Mouse (Mus musculus) lung, embryonic 16.5 days (tissue): ENCODE data around the gene Map1lc3b. TPM values are rescaled to one million over a fixed set of nuclear protein-coding genes. Genes with fewer than 3 reads are reported as not detected.
A peak's percentile ranks its signal among the peaks of the same experiment; 100 is the strongest.
"Not testable (repeated sequence)": the region's sequence is repeated elsewhere in the genome, so short reads cannot be mapped to it uniquely, and the experiment has no call there.

ENCODE experiments used
- ATAC-seq: fragments of 200-750 bp; cut with Nextera tagmentation; 2 replicates; pipeline ENCODE4 v1.8.0; 2017; ENCODE audit warnings: low read depth, mild to moderate bottlenecking, moderate library complexity
- H3K27ac ChIP-seq: fragments of 300-500 bp; sonication (generic); 2 replicates; pipeline ENCODE4 v1.5.1; 2014; ENCODE audit warnings: mild to moderate bottlenecking, control low read depth, low read length
- H3K27me3 ChIP-seq: fragments of 300-500 bp; sonication (generic); 2 replicates; pipeline ENCODE4 v1.6.1; 2014; ENCODE audit warnings: low read depth, low read length, mixed read lengths; ENCODE audit not compliant: control insufficient read depth, insufficient read depth
- H3K36me3 ChIP-seq: fragments of 300-500 bp; sonication (generic); 2 replicates; pipeline ENCODE4 v1.6.1; 2014; ENCODE audit warnings: low read length; ENCODE audit not compliant: control insufficient read depth, insufficient read depth
- H3K4me1 ChIP-seq: fragments of 300-500 bp; sonication (generic); replicated peaks from 2 replicates; pipeline ENCODE4 v1.6.1; 2014; ENCODE audit warnings: low read length, mixed read lengths; ENCODE audit not compliant: control insufficient read depth, insufficient read depth
- H3K4me2 ChIP-seq: fragments of 300-500 bp; sonication (generic); 2 replicates; pipeline ENCODE4 v1.6.1; 2014; ENCODE audit warnings: low read depth, low read length, control low read depth
- H3K4me3 ChIP-seq: fragments of 300-500 bp; sonication (generic); 2 replicates; pipeline ENCODE4 v1.5.1; 2014; ENCODE audit warnings: mild to moderate bottlenecking, low read length, control low read depth
- H3K9ac ChIP-seq: fragments of 300-500 bp; sonication (generic); 2 replicates; pipeline ENCODE4 v1.6.1; 2014; ENCODE audit warnings: low read length, control low read depth
- H3K9me3 ChIP-seq: fragments of 300-500 bp; sonication (generic); 2 replicates; pipeline ENCODE4 v1.6.1; 2016; ENCODE audit warnings: low read length; ENCODE audit not compliant: control insufficient read depth
- WGBS: fragments of 180-500 bp; shearing (Covaris S2); extraction: QIAGEN DNeasy Blood & Tissue Kit; methylation state at CpG from one replicate; pipeline ENCODE4 v1.1.7; 2014; 5-methylcytosine and 5-hydroxymethylcytosine counted together
- polyA plus RNA-seq: library from polyadenylated mRNA; unstranded; fragments of >200 nt; fragmentation: Nextera tagmentation; extraction: Ambion mirVana; gene quantifications from 2 replicates; pipeline ENCODE4 v1.2.1, GENCODE M21; 2015

Map1lc3b gene
- polyA plus RNA-seq, 1 experiment from 2014 or later: 211 TPM

DNA sequence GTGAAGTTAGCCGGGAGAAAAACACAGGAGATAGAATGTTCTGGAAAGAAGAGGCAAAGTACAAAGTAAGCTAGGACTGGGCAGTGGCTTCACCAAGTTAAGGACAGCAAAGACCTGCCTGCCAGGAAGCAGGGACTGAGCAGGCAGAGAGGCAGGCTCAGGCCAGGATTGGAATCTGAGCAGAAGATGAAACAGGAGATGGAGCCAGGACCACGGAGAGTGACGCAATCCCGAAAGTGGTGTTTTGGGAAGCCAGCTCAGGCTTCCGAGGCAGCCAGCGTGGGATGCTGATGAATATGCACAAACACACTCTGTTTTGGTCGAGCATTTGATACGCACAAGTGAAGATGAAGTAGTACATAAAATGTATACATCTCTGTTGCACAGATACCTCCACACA is 6.5 kb upstream of the Map1lc3b start:
- Histone ChIP-seq H3K9ac (no peak overlapping the region), H3K27me3 (no peaks in the 10 kb centered on the region), H3K9me3 (no peaks in the 10 kb centered on the region), H3K4me2 (no peak overlapping the region), H3K36me3 (no peaks in the 10 kb centered on the region), H3K4me1 (peaks cover 2% of the 10 kb centered on the region; the same call in 1 of the 2 replicates), H3K4me3 (no peak overlapping the region), H3K27ac (no peak overlapping the region)
- 41% methylated on average over 8 of the region's 8 CpGs for WGBS
- ATAC-seq: no peak

DNA sequence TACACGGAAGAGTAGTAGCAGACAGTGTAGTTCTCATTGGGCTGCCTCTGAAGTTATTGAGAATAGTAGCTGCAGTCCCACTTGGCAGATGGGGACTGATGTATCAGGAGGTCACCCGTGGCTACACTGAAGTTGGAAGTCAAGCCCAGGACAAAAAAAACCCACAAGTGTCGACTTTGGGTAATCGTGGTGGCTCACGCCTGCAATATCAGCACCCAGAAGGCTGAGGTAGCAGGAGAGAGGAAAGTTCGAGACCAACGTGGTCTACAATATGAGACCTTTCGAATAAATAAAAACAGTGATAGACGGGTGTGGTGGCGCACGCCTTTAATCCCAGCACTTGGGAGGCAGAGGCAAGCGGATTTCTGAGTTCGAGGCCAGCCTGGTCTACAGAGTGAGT is 5.4 kb upstream of the Map1lc3b start:
- Histone ChIP-seq H3K9ac (peak overlapping the region; percentile 74; the same call in 1 of the 2 replicates), H3K4me2 (peak overlapping the region; percentile 74), H3K4me3 (peak overlapping the region; percentile 68), H3K36me3 (no peaks in the 10 kb centered on the region), H3K9me3 (no peaks in the 10 kb centered on the region), H3K27me3 (no peaks in the 10 kb centered on the region), H3K27ac (no peak overlapping the region), H3K4me1 (peaks cover 2% of the 10 kb centered on the region; the same call in 1 of the 2 replicates)
- no peak for ATAC-seq
- WGBS: 41% methylated on average over 12 of the region's 13 CpGs

DNA sequence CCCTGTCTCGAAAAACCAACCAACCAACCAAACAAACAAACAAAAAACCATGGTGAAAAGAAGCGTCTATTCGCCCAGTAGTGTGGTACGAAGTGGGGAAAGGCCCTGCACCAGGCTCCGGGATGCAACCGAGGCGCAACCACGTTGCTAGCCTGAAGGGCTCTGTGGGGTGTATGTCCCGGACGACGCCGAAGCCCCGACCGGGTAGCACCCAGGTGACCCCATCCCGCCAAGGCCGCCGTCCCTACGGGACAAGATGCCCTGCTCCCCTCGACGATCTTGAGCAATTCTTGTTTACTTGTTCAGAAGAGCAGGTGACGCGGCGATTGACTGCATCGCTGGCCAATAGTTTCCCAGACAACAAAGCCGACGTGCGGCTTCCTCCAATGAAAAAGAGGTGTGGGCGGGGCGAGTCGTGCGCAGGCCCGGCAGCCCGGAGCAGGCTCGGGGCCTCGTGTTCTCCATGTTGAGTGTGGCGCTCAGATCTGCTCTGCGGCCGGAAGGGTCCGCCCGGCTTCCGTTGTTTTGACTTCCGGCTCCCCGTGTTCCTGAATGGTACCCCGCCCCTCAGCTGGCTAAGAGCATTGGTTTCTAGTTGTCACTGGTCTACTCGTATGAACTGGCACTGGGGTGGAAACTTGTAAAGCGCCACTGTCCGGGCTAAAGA is 4.9 kb upstream of the Map1lc3b start:
- H3K4me1 ChIP-seq: peaks cover 2% of the 10 kb centered on the region; the same call in 1 of the 2 replicates

DNA sequence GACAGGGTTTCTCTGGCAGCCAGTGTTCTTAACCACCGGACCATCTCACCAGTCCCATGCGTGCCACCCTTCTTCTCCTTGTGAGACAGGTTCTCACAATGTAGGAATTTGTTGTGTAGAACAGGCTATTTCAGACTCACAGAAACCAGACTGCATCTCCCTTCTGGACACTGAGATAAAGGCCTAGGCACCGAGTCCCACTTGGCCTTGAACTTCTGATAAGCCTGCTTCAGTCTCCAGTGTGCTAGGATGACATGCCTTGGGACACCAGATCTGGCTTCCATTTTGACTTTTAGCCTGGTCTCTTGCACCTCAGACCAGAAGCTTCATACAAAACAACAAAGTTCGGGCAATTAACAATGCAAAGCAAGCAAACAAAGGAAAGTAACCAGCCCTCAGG is 1.4 kb upstream of the Map1lc3b start:
- WGBS: 75% methylated on average over 4 of the region's 4 CpGs

More for the DNA sequence above, 4.9 kb upstream of the Map1lc3b start:
- Histone ChIP-seq H3K27ac (peak overlapping the region; percentile 45; the same call in 1 of the 2 replicates), H3K9ac (peak overlapping the region; percentile 74), H3K36me3 (no peaks in the 10 kb centered on the region), H3K9me3 (no peaks in the 10 kb centered on the region), H3K4me3 (peak overlapping the region; percentile 68), H3K27me3 (no peaks in the 10 kb centered on the region), H3K4me2 (peak overlapping the region; percentile 74)
- under 1% methylated on average over 47 of the region's 47 CpGs for WGBS
- peak; percentile 96 for ATAC-seq

DNA sequence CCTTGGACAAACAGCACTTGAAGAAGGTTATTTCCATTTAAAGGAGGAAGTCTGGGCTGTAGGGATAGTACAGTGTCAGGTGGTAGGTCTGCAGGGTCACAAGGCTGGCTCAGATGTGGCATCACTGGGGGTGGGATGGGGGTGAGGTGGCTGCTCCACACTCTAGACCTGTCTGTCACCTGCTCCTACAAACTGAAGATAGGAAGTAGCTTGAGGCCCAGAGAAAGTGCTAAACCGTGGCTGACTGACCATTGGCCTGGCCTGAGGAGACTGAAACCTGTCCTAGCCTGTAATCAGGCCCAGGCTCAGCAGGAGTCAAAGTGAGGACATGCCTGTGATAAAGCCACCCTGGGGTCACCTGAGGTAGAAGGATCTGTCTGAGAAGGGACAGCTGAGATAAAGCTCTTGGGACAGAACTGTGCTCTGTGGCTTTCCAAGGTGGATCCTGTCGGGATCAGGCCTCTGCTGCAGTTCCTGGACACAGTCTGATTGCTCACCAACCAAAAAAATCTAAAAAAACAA is 895 bp upstream of the Map1lc3b start:
- ATAC-seq: no peak
- H3K27me3 ChIP-seq: no peaks in the 10 kb centered on the region
- H3K4me1 ChIP-seq: peaks cover 20% of the 10 kb centered on the region
- H3K4me2 ChIP-seq: no peak overlapping the region
- no peak overlapping the region for H3K27ac ChIP-seq
- H3K9ac ChIP-seq: no peak overlapping the region; the same call in 1 of the 2 replicates
- peaks cover 3% of the 10 kb centered on the region for H3K36me3 ChIP-seq
- no peaks in the 10 kb centered on the region for H3K9me3 ChIP-seq
- H3K4me3 ChIP-seq: no peak overlapping the region
- 25% methylated on average over 2 of the region's 2 CpGs for WGBS

More for the DNA sequence above, 1.4 kb upstream of the Map1lc3b start:
- no peak overlapping the region for H3K4me3 ChIP-seq
- H3K4me1 ChIP-seq: peaks cover 20% of the 10 kb centered on the region
- no peaks in the 10 kb centered on the region for H3K36me3 ChIP-seq
- no peak overlapping the region for H3K4me2 ChIP-seq
- no peak overlapping the region for H3K9ac ChIP-seq
- H3K9me3 ChIP-seq: no peaks in the 10 kb centered on the region
- H3K27me3 ChIP-seq: no peaks in the 10 kb centered on the region
- H3K27ac ChIP-seq: no peak overlapping the region
- ATAC-seq: no peak

DNA sequence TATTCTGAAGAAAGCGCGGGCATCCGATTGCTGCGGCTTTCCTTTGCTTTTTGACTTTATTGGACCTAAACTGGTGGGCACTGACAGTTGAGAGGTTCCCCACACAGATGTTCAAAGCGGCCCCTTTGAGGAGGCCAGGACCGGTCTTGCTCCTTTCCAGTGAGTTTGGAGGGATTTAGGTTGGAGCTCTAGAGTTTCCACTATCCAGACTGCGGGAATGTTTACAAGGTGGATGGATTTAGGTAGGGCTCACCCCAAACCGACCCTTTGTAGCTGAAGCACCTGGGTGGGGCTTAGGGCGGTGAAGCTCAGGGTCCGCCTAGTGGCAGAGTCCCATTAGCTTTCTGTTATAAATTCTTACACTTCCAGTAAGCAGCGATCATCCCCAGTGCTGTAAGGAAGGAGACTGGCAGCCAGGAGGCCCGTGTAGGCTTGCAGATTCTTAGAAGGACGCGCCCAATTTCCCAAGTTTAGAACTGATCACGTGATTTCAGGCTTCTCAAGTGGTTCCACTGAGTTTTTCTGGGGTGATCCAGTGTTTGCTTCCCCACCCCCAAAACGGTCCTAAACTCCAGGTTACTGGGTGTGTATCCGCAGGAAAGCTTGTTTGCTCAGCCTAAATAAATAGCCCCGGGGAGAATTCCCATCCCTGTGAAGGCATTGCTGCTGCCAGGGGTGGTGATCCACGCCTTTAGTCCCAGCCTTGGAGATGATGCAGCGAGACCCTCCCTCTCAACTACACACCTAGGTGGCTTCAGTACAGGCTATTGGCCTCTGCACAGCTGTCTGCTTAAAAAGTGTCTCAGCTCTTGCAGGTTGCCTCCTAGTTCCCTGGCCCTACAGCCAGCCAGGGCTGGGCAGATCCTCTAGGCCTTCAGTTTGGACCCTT is 1.3 kb downstream of the Map1lc3b start:
- Histone ChIP-seq H3K9me3 (no peaks in the 10 kb centered on the region), H3K27me3 (no peaks in the 10 kb centered on the region), H3K27ac (peak overlapping the region; percentile 38), H3K9ac (peak overlapping the region; percentile 90), H3K4me3 (peak overlapping the region; percentile 88), H3K36me3 (peaks cover 22% of the 10 kb centered on the region), H3K4me2 (peak overlapping the region; percentile 94), H3K4me1 (peaks cover 18% of the 10 kb centered on the region)
- ATAC-seq: peak; percentile 32
- WGBS: 11% methylated on average over 20 of the region's 20 CpGs

DNA sequence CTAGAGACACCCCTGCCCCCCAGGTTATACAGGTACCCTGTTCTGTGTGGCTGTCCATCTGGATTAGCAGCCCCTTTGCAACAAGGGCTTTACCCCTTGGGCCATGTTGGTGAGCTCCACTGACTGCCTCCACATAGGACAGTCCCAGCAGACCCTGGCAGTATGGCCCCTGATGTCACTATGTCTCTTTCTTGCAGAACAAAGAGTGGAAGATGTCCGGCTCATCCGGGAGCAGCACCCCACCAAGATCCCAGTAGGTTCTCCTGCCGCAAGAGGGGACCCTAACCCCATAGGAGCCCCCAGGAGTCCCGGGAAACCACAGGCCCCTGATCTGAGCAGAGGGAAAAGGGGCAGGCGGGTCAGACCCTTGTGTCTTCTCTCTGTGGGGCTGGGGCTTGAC is 3.1 kb downstream of the Map1lc3b start:
- Histone ChIP-seq H3K27ac (no peak overlapping the region), H3K9me3 (no peaks in the 10 kb centered on the region), H3K4me2 (no peak overlapping the region), H3K27me3 (no peaks in the 10 kb centered on the region), H3K36me3 (peaks cover 27% of the 10 kb centered on the region), H3K4me3 (no peak overlapping the region), H3K9ac (no peak overlapping the region), H3K4me1 (peaks cover 18% of the 10 kb centered on the region)
- ATAC-seq: no peak
- 88% methylated on average over 5 of the region's 5 CpGs for WGBS

DNA sequence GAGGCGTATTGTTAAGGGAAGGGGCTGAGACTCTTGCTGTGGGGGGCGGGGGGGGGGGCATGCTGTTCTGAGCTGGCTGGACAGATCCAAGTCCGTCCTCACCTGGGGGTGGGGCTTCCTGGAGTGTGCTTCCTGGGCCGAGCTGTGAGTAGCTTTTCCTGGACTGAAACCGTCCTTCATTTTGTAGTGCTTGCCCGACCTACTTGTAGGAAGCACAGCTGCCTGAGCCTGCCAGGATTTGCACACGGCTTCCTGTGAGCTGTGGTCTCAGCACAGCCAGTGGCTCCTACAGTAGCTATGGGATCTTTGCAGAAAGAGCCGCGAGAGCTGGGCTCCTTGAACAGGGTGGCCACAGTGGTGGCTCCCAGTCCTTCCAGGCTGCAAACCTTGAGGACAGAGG is 3.8 kb downstream of the Map1lc3b start:
- WGBS: 57% methylated on average over 9 of the region's 9 CpGs
- Histone ChIP-seq H3K9ac (no peak overlapping the region), H3K4me2 (no peak overlapping the region), H3K4me1 (peaks cover 18% of the 10 kb centered on the region), H3K4me3 (no peak overlapping the region), H3K27me3 (no peaks in the 10 kb centered on the region), H3K9me3 (no peaks in the 10 kb centered on the region), H3K27ac (no peak overlapping the region), H3K36me3 (peaks cover 27% of the 10 kb centered on the region)
- no peak for ATAC-seq

DNA sequence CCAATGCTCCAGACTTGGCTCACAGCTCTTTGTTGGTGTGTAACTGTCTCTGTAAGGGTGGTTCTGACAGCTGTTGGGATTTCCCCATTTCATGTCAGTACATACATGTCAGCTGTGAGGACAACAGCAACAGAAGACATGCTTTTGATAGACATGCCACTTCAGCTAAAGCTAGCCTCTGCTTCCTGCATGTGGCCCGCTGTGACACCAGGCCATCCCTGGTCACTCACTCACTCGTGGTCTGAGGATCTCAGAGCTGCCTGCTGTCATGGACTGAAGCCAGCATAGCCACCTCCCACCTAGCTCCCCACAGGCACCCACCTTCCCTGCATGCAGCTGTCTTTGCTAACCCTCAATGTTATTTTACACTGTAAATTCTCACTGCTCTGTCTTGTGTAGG is 7.3 kb downstream of the Map1lc3b start:
- H3K4me3 ChIP-seq, H3K9ac ChIP-seq, H3K27me3 ChIP-seq, H3K4me2 ChIP-seq, ATAC-seq, H3K4me1 ChIP-seq, H3K27ac ChIP-seq, H3K9me3 ChIP-seq: not testable (repeated sequence)
- H3K36me3 ChIP-seq: peaks cover 44% of the 10 kb centered on the region
- 71% methylated on average over 2 of the region's 2 CpGs for WGBS
